Mouse (Mus musculus) bone marrow, adult 2 months (tissue): ENCODE measurements at regions not wholly inside any gene's neighbourhood (a gene's known extent, or its start where the extent isn't known, plus 50 kb on each side); places are given as distances from the start of the nearest gene placed in this dataset.

ENCODE experiments used
- H3K27ac ChIP-seq: fragments of 200-500 bp; 2 replicates; pipeline ENCODE4 v1.5.1; 2012; ENCODE audit warnings: low read depth, mild to moderate bottlenecking, control low read depth, inconsistent platforms, low read length; ENCODE audit not compliant: control insufficient read depth, poor library complexity, insufficient read depth
- H3K4me1 ChIP-seq: fragments of 200-500 bp; 2 replicates; pipeline ENCODE4 v1.6.1; 2011; ENCODE audit warnings: low read length; ENCODE audit not compliant: control insufficient read depth, insufficient read depth
- H3K4me3 ChIP-seq: fragments of 200-500 bp; replicated peaks from 2 replicates; pipeline ENCODE3; 2011; ENCODE audit warnings: mild to moderate bottlenecking, low read depth, low read length, control low read depth; ENCODE audit not compliant: control insufficient read depth
- CTCF ChIP-seq: fragments of 200-500 bp; IDR thresholded peaks from 2 replicates; pipeline ENCODE4 v1.5.1; 2011; ENCODE audit warnings: low read length, control low read depth; ENCODE audit not compliant: control insufficient read depth, insufficient read depth
- POLR2A ChIP-seq: fragments of 200-500 bp; IDR thresholded peaks from 2 replicates; pipeline ENCODE4 v1.6.1; 2011; ENCODE audit warnings: low read depth, mild to moderate bottlenecking, control low read depth, low read length, borderline replicate concordance; ENCODE audit not compliant: control insufficient read depth
- WGBS: fragments of 180-500 bp; shearing (Covaris S2); methylation state at CpG from one replicate; pipeline ENCODE4 v1.1.7; 2018; 5-methylcytosine and 5-hydroxymethylcytosine counted together

GRCm38 (mm10) chr4:34437316-34437715 is 113.4 kb upstream of the Akirin2 start:
- Histone ChIP-seq H3K4me1 (no peaks in the 10 kb centered on the region), H3K27ac (no peak overlapping the region), H3K4me3 (no peak overlapping the region)
- TF ChIP-seq CTCF (no peak), POLR2A (no peak)
- 77% methylated on average over 3 of the region's 3 CpGs for whole genome bisulfite sequencing

GRCm38 (mm10) chr4:34449582-34449981 is 101.2 kb upstream of the Akirin2 start:
- Histone ChIP-seq H3K4me1 (no peaks in the 10 kb centered on the region), H3K4me3 (no peak overlapping the region), H3K27ac (no peak overlapping the region)
- TF ChIP-seq POLR2A (no peak), CTCF (no peak)
- WGBS, result 68% methylated on average over 7 of the region's 7 CpGs

GRCm38 (mm10) chr4:34462591-34462990 is 88.1 kb upstream of the Akirin2 start:
- no peak overlapping the region for H3K4me3 ChIP-seq
- 83% methylated on average over 4 of the region's 4 CpGs for WGBS
- H3K4me1 ChIP-seq, result no peaks in the 10 kb centered on the region; the same call in 1 of the 2 replicates
- TF ChIP-seq POLR2A (no peak), CTCF (no peak)
- no peak overlapping the region for H3K27ac ChIP-seq

- TF ChIP-seq POLR2A, result no peak
- H3K4me3 ChIP-seq, result no peak overlapping the region
- WGBS, result 12% methylated on average over 2 of the region's 2 CpGs
- no peak overlapping the region for H3K27ac ChIP-seq
- no peaks in the 10 kb centered on the region for H3K4me1 ChIP-seq
Measured at GRCm38 (mm10) chr4:34465845-34466244, 84.9 kb upstream of the Akirin2 start.

- H3K4me3 ChIP-seq, result no peak overlapping the region
- 81% methylated on average over 3 of the region's 3 CpGs for WGBS
Measured at GRCm38 (mm10) chr4:34466309-34466708, 84.4 kb upstream of the Akirin2 start.

GRCm38 (mm10) chr4:34468096-34468495 is 82.6 kb upstream of the Akirin2 start:
- no peak for TF ChIP-seq POLR2A
- no peak for TF ChIP-seq CTCF
- no peaks in the 10 kb centered on the region for H3K4me1 ChIP-seq
- whole genome bisulfite sequencing, result 67% methylated on average over 9 of the region's 9 CpGs
- H3K4me3 ChIP-seq, result no peak overlapping the region
- no peak overlapping the region for H3K27ac ChIP-seq

More at GRCm38 (mm10) chr4:34466309-34466708, 84.4 kb upstream of the Akirin2 start:
- TF ChIP-seq POLR2A, result no peak
- no peak for TF ChIP-seq CTCF
- Histone ChIP-seq H3K27ac (no peak overlapping the region), H3K4me1 (no peaks in the 10 kb centered on the region)

- no peak overlapping the region for H3K4me3 ChIP-seq
- no peak overlapping the region for H3K27ac ChIP-seq
- TF ChIP-seq CTCF (no peak), POLR2A (no peak)
- 59% methylated on average over 5 of the region's 5 CpGs for WGBS
- no peaks in the 10 kb centered on the region for H3K4me1 ChIP-seq
Measured at GRCm38 (mm10) chr4:34475792-34476448, 74.8 kb upstream of the Akirin2 start.

GRCm38 (mm10) chr4:34484273-34484672 is 66.5 kb upstream of the Akirin2 start:
- Histone ChIP-seq H3K4me3 (no peak overlapping the region), H3K27ac (no peak overlapping the region), H3K4me1 (no peaks in the 10 kb centered on the region)
- TF ChIP-seq CTCF, result no peak
- no peak for TF ChIP-seq POLR2A
- 86% methylated on average over 1 of the region's 1 CpGs for WGBS

GRCm38 (mm10) chr4:34485574-34485973 is 65.2 kb upstream of the Akirin2 start:
- no peak overlapping the region for H3K4me3 ChIP-seq
- H3K27ac ChIP-seq, result no peak overlapping the region
- 84% methylated on average over 17 of the region's 17 CpGs for WGBS
- no peaks in the 10 kb centered on the region for H3K4me1 ChIP-seq
- no peak for TF ChIP-seq CTCF
